Mouse (Mus musculus) urinary bladder, postnatal 4 days (tissue): Measurements from ENCODE around the gene Gm5089.

Experiments used
- DNase-seq, 2 experiments: peaks; one replicate each; pipeline ENCODE4 v3.0.0; 2021 to 2022; ENCODE audit warnings: low spot score in 2 of 2

Gene Gm5089

GRCm38 (mm10) chr14:122386281-122387130, 64.4 kb downstream of the Gm5089 start:
- DNase-seq, result peak in 1 of 2 experiments; percentile 23

GRCm38 (mm10) chr14:122385758-122386157, 65.2 kb downstream of the Gm5089 start:
- DNase-seq, result peak in 1 of 2 experiments; percentile 17

- DNase-seq, result peak in 1 of 2 experiments; percentile 10
These were observed 65.7 kb downstream of the Gm5089 start for GRCm38 (mm10) chr14:122385238-122385534.
